Mouse (Mus musculus) lung, embryonic 15.5 days (tissue): ENCODE results near the gene Pcnp. TPM values are rescaled to one million over a fixed set of nuclear protein-coding genes. Genes with fewer than 3 reads are reported as not detected.
"Not testable (repeated sequence)": the region's sequence is repeated elsewhere in the genome, so short reads cannot be mapped to it uniquely, and the experiment has no call there.

Experiments used
- ATAC-seq: fragments of 200-750 bp; cut with Nextera tagmentation; 2 replicates; pipeline ENCODE4 v1.8.0; 2017; ENCODE audit warnings: moderate number of reproducible peaks, borderline replicate concordance; ENCODE audit not compliant: low FRiP score, low TSS enrichment; ENCODE audit errors: extremely low read depth
- H3K27ac ChIP-seq: fragments of 300-500 bp; sonication (generic); 2 replicates; pipeline ENCODE4 v1.5.1; 2015; ENCODE audit warnings: moderate library complexity, mild to moderate bottlenecking, inconsistent platforms
- H3K27me3 ChIP-seq: fragments of 300-500 bp; sonication (generic); 2 replicates; pipeline ENCODE4 v1.6.1; 2015; ENCODE audit warnings: inconsistent platforms
- H3K36me3 ChIP-seq: fragments of 300-500 bp; sonication (generic); 2 replicates; pipeline ENCODE4 v1.6.1; 2015; ENCODE audit warnings: inconsistent platforms
- H3K4me1 ChIP-seq: fragments of 300-500 bp; sonication (generic); 2 replicates; pipeline ENCODE4 v1.6.1; 2015; ENCODE audit warnings: inconsistent platforms
- H3K4me2 ChIP-seq: fragments of 300-500 bp; sonication (generic); 2 replicates; pipeline ENCODE4 v1.6.1; 2015; ENCODE audit warnings: inconsistent platforms, mild to moderate bottlenecking, moderate library complexity
- H3K4me3 ChIP-seq: fragments of 300-500 bp; sonication (generic); 2 replicates; pipeline ENCODE4 v1.5.1; 2015; ENCODE audit warnings: mild to moderate bottlenecking, inconsistent platforms
- H3K9ac ChIP-seq: fragments of 300-500 bp; sonication (generic); 2 replicates; pipeline ENCODE4 v1.6.1; 2015; ENCODE audit warnings: inconsistent platforms
- H3K9me3 ChIP-seq: fragments of 300-500 bp; sonication (generic); 2 replicates; pipeline ENCODE4 v1.6.1; 2016; ENCODE audit warnings: inconsistent platforms
- WGBS: fragments of 180-500 bp; shearing (Covaris S2); methylation state at CpG from one replicate; pipeline ENCODE4 v1.1.7; 2015; 5-methylcytosine and 5-hydroxymethylcytosine counted together
- polyA plus RNA-seq: library from polyadenylated mRNA; unstranded; fragments of >200 nt; fragmentation: Nextera tagmentation; extraction: Ambion mirVana; gene quantifications from 2 replicates; pipeline ENCODE4 v1.2.1, GENCODE M21; 2015

The Pcnp gene
- 233 and 240 TPM in 2 replicates for polyA plus RNA-seq

DNA sequence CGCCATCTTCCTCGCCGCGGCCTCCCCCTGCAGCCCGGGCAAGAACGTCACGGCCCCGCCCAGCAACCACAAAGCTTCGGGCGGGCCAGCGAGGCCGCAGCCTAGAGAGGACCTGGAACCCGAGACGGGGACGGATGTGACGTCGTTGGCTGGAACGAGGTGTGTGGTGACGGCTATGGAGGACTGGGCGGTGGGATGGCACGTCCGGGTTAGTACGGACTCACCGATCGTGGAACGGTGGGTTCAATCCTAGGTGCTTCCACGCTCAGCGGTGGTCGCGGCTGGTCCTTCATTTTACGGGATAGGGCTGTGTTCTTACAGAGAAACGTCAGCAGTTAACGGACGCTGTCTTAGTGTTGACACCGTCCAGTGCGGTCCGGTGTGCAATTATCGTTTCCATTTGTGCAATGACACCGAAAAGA, at the start of gene Pcnp:
Gene Pcnp, minus strand, starts transcription at position 79 of the 422 bp plus-strand sequence.
- Histone ChIP-seq H3K4me1 (peaks cover 20% of the 10 kb centered on the region), H3K27me3 (no peaks in the 10 kb centered on the region), H3K9ac (peak within 1 kb of the TSS; percentile 91), H3K27ac (peak within 1 kb of the TSS; percentile 85), H3K36me3 (peaks cover 41% of the 10 kb centered on the region), H3K4me2 (peak within 1 kb of the TSS; percentile 70), H3K4me3 (peak within 1 kb of the TSS; percentile 80), H3K9me3 (no peaks in the 10 kb centered on the region)
- under 1% methylated on average over 38 of the region's 39 CpGs for WGBS
- peak; percentile 99 for ATAC-seq

DNA sequence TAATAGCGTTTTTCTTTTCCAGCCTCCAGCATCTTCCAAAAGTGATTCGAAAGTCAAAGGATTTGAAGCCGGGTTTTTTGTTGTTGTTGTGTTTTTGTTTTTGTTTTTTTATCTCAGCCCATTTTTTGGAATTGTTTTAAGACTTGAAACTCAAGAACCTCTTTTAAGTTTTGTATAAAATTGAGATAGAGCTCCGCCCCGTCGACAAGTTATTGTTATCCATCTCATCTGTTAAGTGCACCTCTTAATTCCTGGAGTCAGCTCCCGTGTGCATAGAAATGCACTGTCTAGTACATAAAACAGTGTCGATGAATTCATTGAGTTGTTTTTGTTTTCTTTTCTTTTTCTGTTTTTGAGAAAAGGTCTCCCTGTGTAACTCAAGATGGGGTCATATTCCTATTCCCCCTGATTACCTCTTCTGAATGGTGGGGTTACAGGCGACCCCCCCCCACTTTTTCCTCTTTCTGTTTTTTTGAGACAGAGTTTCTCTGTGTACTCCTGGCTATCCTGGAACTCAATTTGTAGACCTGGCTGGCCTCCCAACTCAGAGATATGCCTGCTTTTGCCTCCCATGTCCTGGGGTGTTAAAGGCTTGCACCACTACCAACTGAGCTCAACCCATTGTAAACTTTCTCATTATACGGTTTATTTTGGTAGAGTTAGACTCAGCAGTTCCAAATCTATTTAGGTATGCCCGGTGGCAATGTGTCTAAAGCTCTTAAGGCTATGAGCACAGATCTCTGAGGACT, 46.8 kb upstream of the Pcnp start:
- Histone ChIP-seq H3K36me3 (no peaks in the 10 kb centered on the region), H3K27ac (peak overlapping the region; percentile 95), H3K27me3 (no peaks in the 10 kb centered on the region), H3K9ac (peak overlapping the region; percentile 70), H3K4me1 (peaks cover 8% of the 10 kb centered on the region), H3K4me2 (peak overlapping the region; percentile 51), H3K9me3 (no peaks in the 10 kb centered on the region), H3K4me3 (peak overlapping the region; percentile 77)
- ATAC-seq: no peak
- 11% methylated on average over 11 of the region's 11 CpGs for WGBS

DNA sequence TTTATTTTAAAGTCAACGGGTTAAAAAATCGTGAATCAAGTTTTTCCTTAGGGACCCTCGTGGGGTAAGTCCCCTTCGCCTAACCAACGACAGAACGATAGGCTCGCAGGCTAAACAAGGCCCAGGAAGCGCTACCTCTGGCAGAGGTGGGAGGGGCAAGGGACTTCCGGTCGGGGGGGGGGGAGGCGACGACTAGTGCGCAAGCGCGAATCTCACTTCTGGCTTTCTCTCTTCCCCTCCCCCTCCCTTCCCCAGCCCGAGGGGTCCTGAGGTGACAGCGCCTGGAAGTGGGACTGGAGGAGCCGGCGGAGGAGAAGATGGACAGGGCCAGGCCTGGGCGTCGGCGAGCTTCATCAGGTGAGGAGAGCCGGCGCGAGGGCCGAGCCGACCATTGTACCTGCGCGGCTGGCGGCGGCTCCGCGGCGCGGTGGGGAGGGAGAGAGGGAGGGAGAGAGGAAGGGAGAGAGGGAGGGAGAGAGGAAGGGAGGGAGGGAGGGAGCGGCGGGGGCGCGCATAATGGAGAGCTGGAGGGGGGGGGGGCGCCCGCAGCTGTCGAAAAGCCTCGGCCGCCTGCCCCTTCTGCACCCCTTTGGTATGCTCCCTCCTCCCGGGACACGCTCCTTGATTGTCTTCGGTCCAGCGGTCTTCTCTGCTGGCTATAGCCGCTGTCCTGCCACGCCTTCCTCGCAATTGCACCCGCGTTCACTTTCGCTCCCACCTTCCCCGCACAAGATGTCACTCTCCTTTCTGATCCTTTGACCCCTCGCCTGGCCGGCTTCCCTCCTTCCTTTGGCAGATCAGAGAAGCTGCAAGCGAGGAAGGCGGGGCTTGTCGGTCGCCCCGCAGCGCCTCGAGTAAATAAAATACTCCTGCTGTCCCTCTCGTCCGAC, 45.9 kb upstream of the Pcnp start:
- ATAC-seq: peak; percentile 85
- H3K4me2 ChIP-seq: peak overlapping the region; percentile 51
- no peaks in the 10 kb centered on the region for H3K36me3 ChIP-seq
- peaks cover 8% of the 10 kb centered on the region for H3K4me1 ChIP-seq
- H3K4me3 ChIP-seq: peak overlapping the region; percentile 77
- H3K27me3 ChIP-seq: no peaks in the 10 kb centered on the region
- under 1% methylated on average over 51 of the region's 66 CpGs for WGBS
- H3K27ac ChIP-seq: peak overlapping the region; percentile 95
- H3K9me3 ChIP-seq: no peaks in the 10 kb centered on the region
- H3K9ac ChIP-seq: peak overlapping the region; percentile 70

DNA sequence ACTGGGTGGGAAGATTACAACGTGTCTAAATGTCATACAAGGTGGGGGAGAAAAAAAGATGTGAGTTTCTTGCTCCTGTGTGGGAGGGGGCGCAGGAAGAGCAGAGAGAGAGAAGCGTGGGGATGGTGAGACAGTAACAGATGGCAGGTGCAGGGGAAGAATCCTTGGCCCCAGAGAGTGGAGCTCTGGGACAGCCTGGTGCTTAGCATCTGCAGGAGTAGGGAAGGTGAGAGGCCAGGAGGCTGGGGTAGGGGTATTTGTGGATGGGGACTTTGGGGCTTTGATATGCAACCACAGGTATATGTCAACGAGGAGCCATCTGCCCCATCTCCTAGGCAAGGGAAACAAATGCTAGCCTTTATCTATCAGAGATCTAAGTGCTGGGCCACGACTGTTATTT, 45.0 kb upstream of the Pcnp start:
- WGBS: 69% methylated on average over 5 of the region's 5 CpGs
- no peaks in the 10 kb centered on the region for H3K27me3 ChIP-seq
- H3K9ac ChIP-seq: no peak overlapping the region
- no peak overlapping the region for H3K27ac ChIP-seq
- H3K9me3 ChIP-seq: no peaks in the 10 kb centered on the region
- no peak overlapping the region for H3K4me2 ChIP-seq
- H3K4me3 ChIP-seq: no peak overlapping the region
- H3K36me3 ChIP-seq: no peaks in the 10 kb centered on the region
- peaks cover 8% of the 10 kb centered on the region for H3K4me1 ChIP-seq
- no peak for ATAC-seq

DNA sequence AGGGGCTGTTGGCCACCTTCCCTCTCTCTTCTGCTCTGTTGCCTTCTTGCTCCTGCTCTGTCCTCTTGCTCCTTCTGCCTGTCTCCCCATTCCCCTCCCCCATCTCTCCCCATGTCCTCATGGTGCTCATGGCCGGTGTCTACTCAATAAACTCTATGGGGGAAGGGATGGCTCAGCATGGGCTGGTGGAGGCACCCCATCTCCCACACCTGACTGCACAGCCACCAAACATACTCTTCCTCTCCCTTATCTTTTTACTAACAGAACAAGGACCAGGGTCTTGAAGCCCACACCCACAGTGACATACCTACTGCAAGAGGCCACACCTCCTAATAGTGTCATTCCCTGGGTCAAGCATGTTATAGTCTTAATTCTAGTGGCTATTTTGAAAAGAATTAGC, 44.6 kb upstream of the Pcnp start:
- no peaks in the 10 kb centered on the region for H3K36me3 ChIP-seq
- H3K27ac ChIP-seq: no peak overlapping the region
- ATAC-seq: no peak
- no peak overlapping the region for H3K4me3 ChIP-seq
- H3K9ac ChIP-seq: no peak overlapping the region
- H3K4me2 ChIP-seq: no peak overlapping the region
- 94% methylated on average over 1 of the region's 1 CpGs for WGBS
- no peaks in the 10 kb centered on the region for H3K27me3 ChIP-seq
- H3K9me3 ChIP-seq: no peaks in the 10 kb centered on the region
- peaks cover 8% of the 10 kb centered on the region for H3K4me1 ChIP-seq

DNA sequence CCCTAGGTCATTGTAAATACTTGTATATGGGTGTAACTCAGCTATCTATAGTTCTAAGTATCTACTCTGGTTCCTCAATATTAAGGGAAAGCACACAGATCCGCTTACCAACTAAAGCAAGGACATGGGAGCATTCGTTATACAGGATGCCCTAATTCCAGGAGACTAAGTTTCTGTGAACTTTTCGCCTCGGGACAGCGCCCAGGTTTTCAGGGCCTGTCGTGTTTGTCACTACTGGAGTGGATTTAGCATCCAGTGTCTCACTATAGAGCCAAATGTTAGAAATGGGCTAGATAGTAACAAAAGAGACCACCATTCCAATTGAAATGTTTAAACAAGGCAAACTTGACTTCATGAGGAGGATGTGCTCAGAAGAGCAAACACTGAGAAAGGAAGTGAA, 43.6 kb upstream of the Pcnp start:
- ATAC-seq, H3K4me2 ChIP-seq, H3K9me3 ChIP-seq, H3K9ac ChIP-seq, H3K27ac ChIP-seq, H3K4me3 ChIP-seq, H3K36me3 ChIP-seq, H3K4me1 ChIP-seq, H3K27me3 ChIP-seq: not testable (repeated sequence)
- 87% methylated on average over 6 of the region's 6 CpGs for WGBS

DNA sequence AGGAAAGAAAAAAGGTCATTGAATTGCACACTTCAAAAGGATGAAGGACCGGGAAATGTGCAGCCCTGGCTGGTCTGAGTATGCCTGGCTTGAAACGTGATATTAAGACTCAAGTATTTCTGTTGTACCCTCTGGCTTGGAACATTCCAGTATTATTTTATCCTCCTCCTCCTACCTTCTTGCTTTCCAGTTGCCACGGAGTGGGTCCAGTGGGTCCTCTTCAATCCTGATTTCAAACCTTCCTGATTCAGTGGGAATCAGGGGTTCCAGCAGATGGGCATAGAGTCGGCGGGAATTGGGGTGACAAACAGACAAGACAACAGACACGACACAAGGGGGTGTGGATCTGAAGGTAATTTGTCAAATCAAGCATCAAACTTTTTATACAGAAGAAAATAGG, 43.0 kb upstream of the Pcnp start:
- Histone ChIP-seq H3K9me3 (no peaks in the 10 kb centered on the region), H3K36me3 (no peaks in the 10 kb centered on the region), H3K9ac (no peak overlapping the region), H3K27ac (no peak overlapping the region), H3K4me3 (no peak overlapping the region), H3K4me2 (no peak overlapping the region), H3K27me3 (no peaks in the 10 kb centered on the region), H3K4me1 (peaks cover 8% of the 10 kb centered on the region)
- ATAC-seq: no peak
- 76% methylated on average over 6 of the region's 6 CpGs for WGBS

DNA sequence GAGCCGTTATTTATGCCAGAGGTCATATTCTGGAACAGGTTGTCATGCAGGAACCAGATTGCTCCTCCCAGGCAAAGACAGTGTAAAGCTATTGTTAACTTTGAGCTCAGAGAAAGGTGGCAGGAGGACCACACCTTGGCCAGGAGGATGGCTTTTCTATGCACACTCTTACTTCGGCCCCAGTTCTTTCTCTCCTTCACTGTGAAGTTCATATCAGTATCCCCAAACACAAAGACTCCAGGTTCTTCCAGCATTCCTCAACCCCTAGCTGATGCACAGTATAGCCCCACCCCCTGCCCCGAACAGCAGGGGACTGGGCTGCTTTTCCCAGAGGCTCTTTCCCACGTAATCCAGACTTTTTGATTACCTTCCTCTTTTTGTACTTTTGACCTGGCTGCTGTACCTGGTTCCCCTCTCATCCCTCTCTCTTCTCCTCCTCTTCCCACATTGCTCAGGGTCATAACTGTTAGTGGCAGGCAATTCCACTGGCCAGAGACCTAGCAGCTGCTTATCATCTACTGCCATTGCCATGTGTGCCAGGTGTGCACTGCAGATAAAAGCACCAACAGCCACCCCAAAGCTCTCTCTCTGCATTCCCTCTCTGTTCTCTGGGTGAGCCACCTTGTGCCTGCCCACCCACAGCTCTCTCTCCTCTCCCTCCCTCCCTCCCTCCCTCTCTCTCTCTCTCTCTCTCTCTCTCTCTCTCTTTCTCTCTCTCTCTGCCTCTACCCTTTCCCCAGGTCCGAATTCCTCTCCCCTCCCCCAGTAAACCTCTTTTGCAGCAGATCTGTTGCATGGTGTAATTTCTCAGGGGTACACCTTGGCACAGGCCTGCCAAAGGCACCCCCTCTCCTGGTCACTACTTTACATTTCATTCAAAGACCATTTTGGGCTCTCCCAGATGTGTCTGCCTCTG, 42.0 kb upstream of the Pcnp start:
- Histone ChIP-seq H3K4me2 (no peak overlapping the region), H3K9ac (no peak overlapping the region), H3K27me3 (no peaks in the 10 kb centered on the region), H3K9me3 (no peaks in the 10 kb centered on the region), H3K4me1 (peaks cover 5% of the 10 kb centered on the region), H3K36me3 (no peaks in the 10 kb centered on the region), H3K27ac (no peak overlapping the region), H3K4me3 (no peak overlapping the region)
- no peak for ATAC-seq
- WGBS: 44% methylated on average over 5 of the region's 5 CpGs

DNA sequence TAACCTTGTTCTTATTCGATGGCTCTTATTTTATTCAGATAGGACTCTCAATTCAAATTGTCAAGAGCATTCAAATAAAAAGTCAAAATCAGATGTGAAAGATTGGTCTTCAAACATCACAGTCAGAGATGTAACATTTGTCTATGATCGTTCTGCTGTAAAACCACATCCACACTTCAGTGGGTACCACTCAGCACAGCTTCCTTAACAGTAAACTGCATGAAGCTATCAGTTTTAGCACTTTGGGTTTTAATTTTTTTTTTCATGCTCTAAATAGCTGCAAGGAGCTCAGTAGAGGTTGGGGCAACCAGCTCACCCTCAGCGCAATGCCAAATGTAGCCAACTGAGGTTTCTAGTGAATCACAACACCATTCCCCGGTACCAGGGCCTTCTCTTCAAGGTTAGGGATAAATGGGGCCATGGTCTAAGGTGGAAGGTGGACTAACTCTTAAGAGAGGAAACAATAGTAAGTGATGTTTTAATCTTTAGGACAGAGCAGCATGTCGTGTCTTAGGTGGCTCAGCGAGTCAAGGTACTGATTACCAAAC, 39.1 kb upstream of the Pcnp start:
- H3K4me3 ChIP-seq: no peak overlapping the region
- H3K9ac ChIP-seq: no peak overlapping the region
- WGBS: 86% methylated on average over 6 of the region's 6 CpGs
- H3K9me3 ChIP-seq: no peaks in the 10 kb centered on the region
- no peak overlapping the region for H3K27ac ChIP-seq
- ATAC-seq: no peak
- no peaks in the 10 kb centered on the region for H3K4me1 ChIP-seq
- no peak overlapping the region for H3K4me2 ChIP-seq
- H3K36me3 ChIP-seq: no peaks in the 10 kb centered on the region
- no peaks in the 10 kb centered on the region for H3K27me3 ChIP-seq

DNA sequence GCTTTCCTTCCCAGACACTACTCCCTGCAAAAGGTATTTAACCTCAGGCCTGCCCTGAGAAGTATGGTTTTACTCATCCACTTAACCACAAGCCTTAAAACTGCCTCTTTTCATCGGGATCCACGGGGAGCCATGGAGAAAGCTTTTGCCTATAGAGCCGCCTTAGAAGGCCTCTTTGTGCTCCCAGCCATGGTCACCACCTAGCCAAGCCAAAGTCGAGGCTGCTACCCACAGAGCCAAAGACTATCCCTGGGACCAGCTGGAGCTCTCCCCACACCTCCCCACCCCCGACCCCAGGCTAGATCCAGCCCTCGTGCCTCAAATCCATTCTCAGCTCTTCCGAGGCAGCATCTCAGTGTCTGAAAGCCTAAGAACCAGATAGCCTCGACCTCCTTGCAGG, 36.6 kb upstream of the Pcnp start:
- H3K4me1 ChIP-seq: no peaks in the 10 kb centered on the region
- no peak overlapping the region for H3K4me2 ChIP-seq
- H3K27ac ChIP-seq: no peak overlapping the region
- H3K9me3 ChIP-seq: no peaks in the 10 kb centered on the region
- WGBS: 52% methylated on average over 8 of the region's 8 CpGs
- H3K4me3 ChIP-seq: no peak overlapping the region
- no peaks in the 10 kb centered on the region for H3K36me3 ChIP-seq
- no peaks in the 10 kb centered on the region for H3K27me3 ChIP-seq
- no peak for ATAC-seq
- H3K9ac ChIP-seq: no peak overlapping the region

DNA sequence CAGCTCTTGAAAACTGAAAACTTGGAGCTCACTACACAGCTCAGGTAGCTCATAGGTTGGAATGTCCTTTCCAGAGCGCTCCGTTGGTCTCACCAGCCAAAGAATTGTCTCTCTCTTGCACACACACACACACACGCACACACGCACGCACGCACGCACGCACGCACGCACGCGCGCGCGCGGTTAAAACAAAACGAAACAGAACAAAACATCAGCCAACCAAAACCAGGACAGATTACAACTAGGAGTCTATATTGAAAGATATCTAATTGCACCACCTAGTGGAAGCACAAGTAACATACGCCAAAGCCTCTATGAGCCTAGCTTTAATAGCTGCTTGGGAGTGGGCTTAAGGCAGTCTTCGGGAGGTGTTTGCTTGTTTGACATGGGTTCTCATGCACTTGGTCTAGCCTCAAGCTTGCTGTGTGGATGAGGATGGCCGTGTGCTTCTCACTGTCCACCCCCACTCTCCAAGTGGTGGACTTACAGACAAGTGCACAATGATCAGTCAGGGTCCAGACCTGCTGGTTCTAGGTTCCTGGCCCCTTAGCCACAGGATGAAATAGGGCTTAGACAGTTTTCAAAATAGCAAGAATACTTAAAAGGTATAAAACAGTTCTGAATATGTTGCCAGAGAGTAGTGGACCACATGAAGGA, 34.9 kb upstream of the Pcnp start:
- Histone ChIP-seq H3K9ac (peak overlapping the region; percentile 47), H3K9me3 (no peaks in the 10 kb centered on the region), H3K36me3 (no peaks in the 10 kb centered on the region), H3K4me2 (peak overlapping the region; percentile 74), H3K27ac (peak overlapping the region; percentile 50; the same call in 1 of the 2 replicates), H3K4me1 (no peaks in the 10 kb centered on the region), H3K4me3 (peak overlapping the region; percentile 48), H3K27me3 (no peaks in the 10 kb centered on the region)
- ATAC-seq: peak; percentile 87
- WGBS: 2% methylated on average over 20 of the region's 20 CpGs
